Mouse (Mus musculus) lung, adult 2 months (tissue): ENCODE results near the gene Fam133b. TPM values are rescaled to one million over a fixed set of nuclear protein-coding genes. Genes with fewer than 3 reads are reported as not detected.
"Not testable (repeated sequence)": the region's sequence is repeated elsewhere in the genome, so short reads cannot be mapped to it uniquely, and the experiment has no call there.

ENCODE experiments used
- DNase-seq: peaks from one replicate; pipeline ENCODE4 v3.0.0; 2022
- H3K4me1 ChIP-seq: fragments of 200-500 bp; 2 replicates; pipeline ENCODE4 v1.6.1; 2011; ENCODE audit warnings: low read length; ENCODE audit not compliant: control insufficient read depth, insufficient read depth
- H3K4me3 ChIP-seq: fragments of 200-500 bp; replicated peaks from 2 replicates; pipeline ENCODE3; 2011; ENCODE audit warnings: low read depth, mild to moderate bottlenecking, control low read depth, low read length; ENCODE audit errors: extremely low read depth
- CTCF ChIP-seq: fragments of 200-500 bp; IDR thresholded peaks from 2 replicates; pipeline ENCODE4 v1.5.1; 2011; ENCODE audit warnings: mild to moderate bottlenecking, low read length, control low read depth; ENCODE audit not compliant: insufficient read depth
- POLR2A ChIP-seq: fragments of 200-500 bp; IDR thresholded peaks from 2 replicates; pipeline ENCODE4 v1.6.1; 2011; ENCODE audit warnings: low read depth, mild to moderate bottlenecking, control low read depth, low read length, borderline replicate concordance; ENCODE audit errors: extremely low read depth
- WGBS: fragments of 180-500 bp; shearing (Covaris S2); methylation state at CpG from one replicate; pipeline ENCODE4 v1.1.7; 2018; 5-methylcytosine and 5-hydroxymethylcytosine counted together
- polyA plus RNA-seq: library from polyadenylated mRNA; depleted of rRNA; stranded (reverse); fragments of >200 nt; gene quantifications from 2 replicates; pipeline ENCODE4 v1.2.3, GENCODE M21; 2012; rRNA removed

Fam133b gene
- polyA plus RNA-seq, 1 experiment = 6.4 TPM

- H3K4me1 ChIP-seq = peaks cover 3% of the 10 kb centered on the region
- no peak for TF ChIP-seq CTCF
- no peak for TF ChIP-seq POLR2A
- no peak overlapping the region for H3K4me3 ChIP-seq
- no peak for DNase-seq
- WGBS = 87% methylated on average over 5 of the region's 5 CpGs
Observed at GRCm38 (mm10) chr5:3598766-3599165, 55.1 kb downstream of the Fam133b start.

GRCm38 (mm10) chr5:3600298-3600697 is 56.7 kb downstream of the Fam133b start:
- no peak for DNase-seq
- TF ChIP-seq POLR2A = no peak
- TF ChIP-seq CTCF = no peak
- WGBS = 73% methylated on average over 1 of the region's 1 CpGs
- H3K4me3 ChIP-seq = no peak overlapping the region
- peaks cover 3% of the 10 kb centered on the region; the same call in 1 of the 2 replicates for H3K4me1 ChIP-seq

- TF ChIP-seq POLR2A (no peak), CTCF (no peak)
Observed at GRCm38 (mm10) chr5:3600790-3601189, 57.2 kb downstream of the Fam133b start.

GRCm38 (mm10) chr5:3607114-3607513 is 63.5 kb downstream of the Fam133b start:
- no peak for DNase-seq
- Histone ChIP-seq H3K4me1 (no peaks in the 10 kb centered on the region), H3K4me3 (no peak overlapping the region)
- 92% methylated on average over 9 of the region's 9 CpGs for WGBS
- TF ChIP-seq POLR2A (no peak), CTCF (no peak)

More at GRCm38 (mm10) chr5:3600790-3601189, 57.2 kb downstream of the Fam133b start:
- no peak for DNase-seq
- Histone ChIP-seq H3K4me3 (no peak overlapping the region), H3K4me1 (peaks cover 3% of the 10 kb centered on the region; the same call in 1 of the 2 replicates)
- WGBS = 83% methylated on average over 3 of the region's 3 CpGs

- Histone ChIP-seq H3K4me1 (no peaks in the 10 kb centered on the region), H3K4me3 (no peak overlapping the region)
- DNase-seq = no peak
- TF ChIP-seq CTCF (no peak), POLR2A (no peak)
- 95% methylated on average over 7 of the region's 7 CpGs for WGBS
Observed at GRCm38 (mm10) chr5:3609241-3609640, 65.6 kb downstream of the Fam133b start.

- not testable (repeated sequence) for H3K4me3 ChIP-seq, H3K4me1 ChIP-seq, DNase-seq
- WGBS = 93% methylated on average over 2 of the region's 2 CpGs
Observed at GRCm38 (mm10) chr5:3611835-3612234, 68.2 kb downstream of the Fam133b start.

Other genes starting within 250 kb of the Fam133b start
- gene Cdk6, start 202.3 kb upstream of the Fam133b start, polyA plus RNA-seq = 13.4 and 15.7 TPM in 2 replicates
- gene 1700109H08Rik, start 27.7 kb downstream of the Fam133b start, polyA plus RNA-seq = 1.7 and 2.0 TPM in 2 replicates
- gene Pex1, start 52.2 kb downstream of the Fam133b start, polyA plus RNA-seq = 3.8 and 7.1 TPM in 2 replicates
- gene Rbm48, start 52.8 kb downstream of the Fam133b start, polyA plus RNA-seq = 3.7 and 4.4 TPM in 2 replicates
- not detected in 2 replicates for gene Tmbim7, start 107.3 kb downstream of the Fam133b start, polyA plus RNA-seq
- 36.1 and 39.0 TPM in 2 replicates for gene Gatad1, start 113.4 kb downstream of the Fam133b start, polyA plus RNA-seq